Mouse (Mus musculus) c-Kit-positive CD71-negative TER-119-negative erythroid progenitor cells, embryonic 14.5 days (primary cell): ENCODE measurements around the gene Pigm.

Experiments
- DNase-seq: peaks from one replicate; pipeline ENCODE4 v3.0.0-alpha.2; 2013; ENCODE audit warnings: low read depth

The Pigm gene

GRCm38 (mm10) chr1:172413491-172414230 lies 37.3 kb downstream of the Pigm start:
- DNase-seq: no peak

GRCm38 (mm10) chr1:172414231-172414585 lies 37.9 kb downstream of the Pigm start:
- no peak for DNase-seq

- no peak for DNase-seq
Measured at GRCm38 (mm10) chr1:172415061-172415460, 38.7 kb downstream of the Pigm start.

GRCm38 (mm10) chr1:172418173-172418572 lies 41.8 kb downstream of the Pigm start:
- no peak for DNase-seq

GRCm38 (mm10) chr1:172418642-172419041 lies 42.3 kb downstream of the Pigm start:
- DNase-seq: no peak

- no peak for DNase-seq
Measured at GRCm38 (mm10) chr1:172420181-172420580, 43.8 kb downstream of the Pigm start.

- DNase-seq: no peak
Measured at GRCm38 (mm10) chr1:172423393-172423792, 47.0 kb downstream of the Pigm start.

GRCm38 (mm10) chr1:172426419-172426818 lies 50.1 kb downstream of the Pigm start:
- DNase-seq: no peak

GRCm38 (mm10) chr1:172427841-172428240 lies 51.5 kb downstream of the Pigm start:
- DNase-seq: no peak

- no peak for DNase-seq
Measured at GRCm38 (mm10) chr1:172428614-172429013, 52.3 kb downstream of the Pigm start.

- no peak for DNase-seq
Measured at GRCm38 (mm10) chr1:172430731-172431220, 54.4 kb downstream of the Pigm start.

- DNase-seq: no peak
Measured at GRCm38 (mm10) chr1:172431836-172432586, 55.7 kb downstream of the Pigm start.

GRCm38 (mm10) chr1:172432587-172432955 lies 56.2 kb downstream of the Pigm start:
- DNase-seq: no peak

GRCm38 (mm10) chr1:172433012-172433850 lies 56.9 kb downstream of the Pigm start:
- DNase-seq: no peak
